Mouse (Mus musculus): ENCODE measurements around the gene Etnk1. TPM values are rescaled to one million over a fixed set of nuclear protein-coding genes. Genes with fewer than 3 reads are reported as not detected.

The Etnk1 gene
- polyA plus RNA-seq, 1 experiment, result 71.6 TPM

DNA sequence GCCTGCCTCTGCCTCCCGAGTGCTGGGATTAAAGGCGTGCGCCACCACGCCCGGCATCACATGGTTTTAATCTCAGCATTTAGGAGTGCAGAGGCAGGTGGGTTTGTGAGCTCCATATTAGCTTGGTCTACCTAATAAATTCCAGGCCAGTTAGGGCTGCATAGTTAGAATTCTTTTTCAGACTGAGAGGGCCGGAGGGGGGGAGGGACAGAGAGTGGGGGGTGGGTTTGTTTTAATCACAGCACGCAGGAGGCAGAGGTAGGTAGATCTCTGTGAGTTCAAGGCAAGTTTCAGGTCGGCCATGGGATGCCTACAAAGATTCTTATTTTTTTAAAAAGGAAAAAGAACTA is 2.1 kb upstream of the Etnk1 start:
- no peak for DNase-seq
- no peaks in the 10 kb centered on the region for H3K27me3 ChIP-seq (replicated peaks; ENCODE audit: control insufficient read depth, insufficient read depth, low read length)
- H3K4me1 ChIP-seq (ENCODE audit: control insufficient read depth, insufficient read depth, low read length), result peaks cover 6% of the 10 kb centered on the region; the same call in 1 of the 2 replicates
- no peak overlapping the region for H3K4me3 ChIP-seq (ENCODE audit: insufficient read depth, low read depth, low read length)
- 67% methylated on average over 8 of the region's 8 CpGs for WGBS
- TF ChIP-seq CTCF (conservative IDR thresholded peaks at IDR 0.05; ENCODE audit: insufficient read depth, insufficient read length, low read depth, low read length) (no peak), POLR2A (IDR thresholded peaks at IDR 0.05; ENCODE audit: low read depth, low read length) (no peak)
- no peak overlapping the region for H3K27ac ChIP-seq (ENCODE audit: insufficient read depth, low read depth, low read length)
- H3K36me3 ChIP-seq (ENCODE audit: control insufficient read depth, insufficient read depth, low read length), result no peaks in the 10 kb centered on the region

DNA sequence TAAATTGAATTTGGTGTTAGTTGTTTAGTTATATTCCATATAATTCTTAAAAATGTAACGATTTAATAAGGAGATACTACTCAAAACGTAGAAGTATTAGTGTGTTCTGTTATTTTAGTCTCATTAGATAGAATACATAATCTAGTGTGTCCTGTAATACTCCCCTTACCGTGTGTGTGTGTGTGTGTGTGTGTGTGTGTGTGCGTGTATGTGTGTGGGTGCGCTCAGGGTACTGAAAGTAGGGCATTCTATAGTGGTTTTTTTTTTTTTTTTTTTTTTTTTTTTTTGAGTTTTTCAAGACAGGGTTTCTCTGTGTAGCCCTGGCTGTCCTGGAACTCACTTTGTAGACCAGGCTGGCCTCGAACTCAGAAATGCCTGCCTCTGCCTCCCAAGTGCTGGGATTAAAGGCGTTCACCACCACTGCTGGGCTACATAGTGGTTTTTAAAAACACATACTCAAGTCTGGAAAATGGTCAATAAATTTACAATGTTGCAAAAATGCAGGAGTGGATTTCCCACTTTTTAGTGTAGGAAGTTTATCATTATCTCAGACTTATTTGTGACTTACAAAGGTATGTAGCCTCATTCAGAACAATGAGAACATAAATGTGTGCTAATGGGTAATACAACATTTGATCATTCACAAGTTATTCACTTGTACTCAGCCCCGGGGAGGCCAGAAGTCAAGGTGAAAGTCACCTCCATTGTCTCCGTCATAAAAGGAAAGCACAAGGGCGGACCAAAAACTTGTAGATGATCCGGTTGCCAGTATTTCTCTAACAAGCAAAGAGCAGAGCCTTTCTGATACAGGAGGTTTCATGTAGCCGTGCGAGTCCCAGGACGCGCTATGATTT is 1.4 kb upstream of the Etnk1 start:
- Histone ChIP-seq H3K27ac (ENCODE audit: insufficient read depth, low read depth, low read length) (peak overlapping the region; percentile 91), H3K4me1 (ENCODE audit: control insufficient read depth, insufficient read depth, low read length) (no peaks in the 10 kb centered on the region; the same call in 1 of the 2 replicates)

DNA sequence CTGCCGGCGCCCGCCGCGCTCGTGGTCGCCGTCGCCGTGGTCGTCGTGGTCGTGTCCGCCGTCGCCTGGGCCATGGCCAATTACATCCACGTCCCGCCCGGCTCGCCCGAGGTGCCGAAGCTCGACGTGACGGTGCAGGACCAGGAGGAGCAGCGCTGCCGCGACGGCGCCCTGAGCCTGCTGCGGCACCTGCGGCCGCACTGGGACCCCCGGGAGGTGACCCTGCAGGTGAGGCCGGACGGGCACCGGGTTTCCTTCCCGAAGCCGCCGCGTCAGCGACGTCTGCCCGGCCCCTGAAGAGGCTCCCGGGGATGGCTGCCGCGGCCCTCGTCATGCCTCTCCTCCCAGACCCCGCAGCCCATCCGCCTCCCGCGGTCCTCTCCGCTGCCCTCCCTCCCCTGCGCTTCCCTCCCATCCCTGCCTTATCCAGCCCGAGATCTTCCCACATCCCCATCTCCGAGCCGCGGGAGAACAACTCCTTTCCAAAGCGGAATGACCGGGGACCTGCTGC is 443 bp downstream of the Etnk1 start:
- TF ChIP-seq POLR2A (IDR thresholded peaks at IDR 0.05; ENCODE audit: low read depth, low read length), result no peak
- no peak for TF ChIP-seq CTCF (conservative IDR thresholded peaks at IDR 0.05; ENCODE audit: insufficient read depth, insufficient read length, low read depth, low read length)
- peak; percentile 49 for DNase-seq
- Histone ChIP-seq H3K36me3 (ENCODE audit: control insufficient read depth, insufficient read depth, low read length) (no peaks in the 10 kb centered on the region; the same call in 1 of the 2 replicates), H3K27me3 (replicated peaks; ENCODE audit: control insufficient read depth, insufficient read depth, low read length) (no peaks in the 10 kb centered on the region), H3K4me3 (ENCODE audit: insufficient read depth, low read depth, low read length) (peak overlapping the region; percentile 94), H3K27ac (ENCODE audit: insufficient read depth, low read depth, low read length) (peak overlapping the region; percentile 80), H3K4me1 (ENCODE audit: control insufficient read depth, insufficient read depth, low read length) (peaks cover 3% of the 10 kb centered on the region; the same call in 1 of the 2 replicates)
- WGBS, result under 1% methylated on average over 60 of the region's 60 CpGs

More for the DNA sequence above, 1.4 kb upstream of the Etnk1 start:
- H3K27me3 ChIP-seq (replicated peaks; ENCODE audit: control insufficient read depth, insufficient read depth, low read length), result no peaks in the 10 kb centered on the region
- H3K36me3 ChIP-seq (ENCODE audit: control insufficient read depth, insufficient read depth, low read length), result no peaks in the 10 kb centered on the region
- DNase-seq, result peak; percentile 26
- 60% methylated on average over 15 of the region's 15 CpGs for whole genome bisulfite sequencing
- TF ChIP-seq CTCF (conservative IDR thresholded peaks at IDR 0.05; ENCODE audit: insufficient read depth, insufficient read length, low read depth, low read length), result no peak
- no peak for TF ChIP-seq POLR2A (IDR thresholded peaks at IDR 0.05; ENCODE audit: low read depth, low read length)
- 0 out of 2 replicates have a peak overlapping the region, but pooled peaks have one; percentile 6 for H3K4me3 ChIP-seq (ENCODE audit: insufficient read depth, low read depth, low read length)

DNA sequence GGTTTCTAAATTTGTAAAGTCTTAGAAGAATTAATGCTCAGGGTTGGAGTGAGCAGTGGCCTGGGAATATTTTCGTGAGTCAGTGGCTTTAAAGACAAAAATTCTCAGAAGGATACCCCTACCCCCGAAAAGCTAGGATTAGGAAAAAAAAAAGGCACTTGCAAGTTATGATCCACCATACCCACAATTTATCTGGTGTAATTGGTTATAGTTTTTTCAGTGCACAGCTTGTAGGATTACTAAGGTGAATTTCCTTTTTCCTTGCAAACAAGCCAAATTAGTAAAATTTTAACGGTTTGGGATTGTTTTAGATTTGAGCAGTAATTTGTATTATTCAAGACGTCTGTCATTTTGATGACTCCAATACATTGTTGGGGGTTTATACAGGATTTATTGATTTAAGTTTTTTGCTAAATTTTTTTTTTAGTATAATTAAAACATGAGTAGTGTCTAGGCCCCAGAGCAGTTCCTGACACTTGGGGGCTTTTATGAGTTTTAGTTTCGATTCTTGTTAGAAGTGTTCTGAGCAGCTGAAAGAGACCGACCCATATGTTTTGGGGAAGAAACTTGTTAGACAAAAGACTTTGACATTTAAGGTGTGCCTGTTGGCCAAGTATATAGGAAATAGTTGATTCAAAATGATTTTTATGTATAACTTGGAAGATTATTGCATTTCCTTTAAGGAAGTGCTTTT is 1.1 kb downstream of the Etnk1 start:
- H3K4me1 ChIP-seq (ENCODE audit: control insufficient read depth, insufficient read depth, low read length), result peaks cover 3% of the 10 kb centered on the region; the same call in 1 of the 2 replicates
- peak overlapping the region; percentile 94 for H3K4me3 ChIP-seq (ENCODE audit: insufficient read depth, low read depth, low read length)
- DNase-seq, result no peak
- TF ChIP-seq CTCF (conservative IDR thresholded peaks at IDR 0.05; ENCODE audit: insufficient read depth, insufficient read length, low read depth, low read length) (no peak), POLR2A (IDR thresholded peaks at IDR 0.05; ENCODE audit: low read depth, low read length) (no peak)
- no peaks in the 10 kb centered on the region; the same call in 1 of the 2 replicates for H3K36me3 ChIP-seq (ENCODE audit: control insufficient read depth, insufficient read depth, low read length)
- no peaks in the 10 kb centered on the region for H3K27me3 ChIP-seq (replicated peaks; ENCODE audit: control insufficient read depth, insufficient read depth, low read length)
- WGBS, result 10% methylated on average over 6 of the region's 6 CpGs
- H3K27ac ChIP-seq (ENCODE audit: insufficient read depth, low read depth, low read length), result peak overlapping the region; percentile 80

DNA sequence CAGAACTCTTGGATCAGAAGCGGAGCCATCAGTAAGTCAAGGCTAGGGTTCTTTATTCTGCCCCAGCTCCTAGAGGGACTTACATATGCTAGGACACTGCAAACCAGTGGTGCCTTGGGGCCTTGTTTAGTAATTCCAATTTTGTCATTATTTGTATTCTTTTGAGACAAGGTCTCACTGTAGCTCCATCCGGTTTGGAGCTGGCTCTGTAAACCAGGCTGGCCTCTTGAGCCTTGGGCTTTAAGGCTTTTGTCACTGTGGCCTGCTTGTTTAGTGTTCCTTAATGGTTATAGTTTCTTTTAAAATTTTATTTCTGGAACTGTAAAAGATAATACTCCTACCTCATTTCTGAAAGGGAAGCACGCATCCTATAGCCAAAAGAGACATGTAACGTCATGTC is 2.4 kb downstream of the Etnk1 start:
- Histone ChIP-seq H3K4me3 (ENCODE audit: insufficient read depth, low read depth, low read length) (0 out of 2 replicates have a peak overlapping the region, but pooled peaks have one; percentile 1), H3K4me1 (ENCODE audit: control insufficient read depth, insufficient read depth, low read length) (peaks cover 3% of the 10 kb centered on the region; the same call in 1 of the 2 replicates), H3K27me3 (replicated peaks; ENCODE audit: control insufficient read depth, insufficient read depth, low read length) (no peaks in the 10 kb centered on the region), H3K36me3 (ENCODE audit: control insufficient read depth, insufficient read depth, low read length) (no peaks in the 10 kb centered on the region; the same call in 1 of the 2 replicates), H3K27ac (ENCODE audit: insufficient read depth, low read depth, low read length) (no peak overlapping the region)
- no peak for DNase-seq
- no peak for TF ChIP-seq CTCF (conservative IDR thresholded peaks at IDR 0.05; ENCODE audit: insufficient read depth, insufficient read length, low read depth, low read length)
- no peak for TF ChIP-seq POLR2A (IDR thresholded peaks at IDR 0.05; ENCODE audit: low read depth, low read length)
- WGBS, result 71% methylated on average over 4 of the region's 4 CpGs

DNA sequence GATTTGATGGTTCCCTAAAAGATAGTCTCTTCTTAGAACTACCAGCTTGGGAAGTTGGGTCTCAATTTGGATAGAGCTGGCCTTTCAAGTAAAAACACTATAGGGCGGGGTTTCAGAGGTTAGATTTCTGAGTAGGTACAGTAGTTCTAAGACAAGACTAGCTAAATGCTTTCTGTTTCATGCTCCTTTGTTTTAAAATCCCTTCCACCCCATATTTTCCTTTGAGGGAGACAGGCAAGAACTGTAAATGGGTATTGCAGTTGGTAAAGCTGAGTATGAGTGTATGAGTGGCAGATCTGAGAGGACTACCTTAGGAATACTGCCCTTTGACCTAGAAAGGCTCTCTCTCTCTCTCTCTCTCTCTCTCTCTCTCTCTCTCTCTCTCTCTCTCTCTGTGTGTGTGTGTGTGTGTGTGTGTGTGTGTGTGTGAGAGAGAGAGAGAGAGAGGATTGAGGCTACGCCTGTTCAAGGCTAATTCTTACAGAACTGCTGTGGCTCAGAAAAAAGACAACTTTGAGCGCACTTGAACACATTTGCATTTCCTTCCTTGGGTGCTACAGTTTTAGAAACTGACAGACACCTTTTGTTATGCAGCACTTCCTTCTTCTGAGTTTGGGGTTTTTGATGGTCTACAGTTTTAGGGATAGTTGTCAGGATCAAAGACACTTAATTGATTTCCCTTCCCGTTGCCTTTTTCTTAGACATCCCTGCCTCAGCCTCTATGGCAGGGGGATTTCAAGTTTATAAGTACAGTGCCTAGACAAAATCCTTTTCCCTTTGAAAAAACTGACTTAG is 3.3 kb downstream of the Etnk1 start:
- no peaks in the 10 kb centered on the region; the same call in 1 of the 2 replicates for H3K36me3 ChIP-seq (ENCODE audit: control insufficient read depth, insufficient read depth, low read length)
- no peak for DNase-seq
- H3K27me3 ChIP-seq (replicated peaks; ENCODE audit: control insufficient read depth, insufficient read depth, low read length), result no peaks in the 10 kb centered on the region
- TF ChIP-seq CTCF (conservative IDR thresholded peaks at IDR 0.05; ENCODE audit: insufficient read depth, insufficient read length, low read depth, low read length) (no peak), POLR2A (IDR thresholded peaks at IDR 0.05; ENCODE audit: low read depth, low read length) (no peak)
- no peak overlapping the region for H3K4me3 ChIP-seq (ENCODE audit: insufficient read depth, low read depth, low read length)
- H3K4me1 ChIP-seq (ENCODE audit: control insufficient read depth, insufficient read depth, low read length), result peaks cover 9% of the 10 kb centered on the region
- peak overlapping the region; percentile 44; the same call in 1 of the 2 replicates for H3K27ac ChIP-seq (ENCODE audit: insufficient read depth, low read depth, low read length)
- WGBS, result 57% methylated on average over 4 of the region's 4 CpGs
